Comparison of ENCODE assay signal across 7 mouse cellular contexts in the genomic region with DNA sequence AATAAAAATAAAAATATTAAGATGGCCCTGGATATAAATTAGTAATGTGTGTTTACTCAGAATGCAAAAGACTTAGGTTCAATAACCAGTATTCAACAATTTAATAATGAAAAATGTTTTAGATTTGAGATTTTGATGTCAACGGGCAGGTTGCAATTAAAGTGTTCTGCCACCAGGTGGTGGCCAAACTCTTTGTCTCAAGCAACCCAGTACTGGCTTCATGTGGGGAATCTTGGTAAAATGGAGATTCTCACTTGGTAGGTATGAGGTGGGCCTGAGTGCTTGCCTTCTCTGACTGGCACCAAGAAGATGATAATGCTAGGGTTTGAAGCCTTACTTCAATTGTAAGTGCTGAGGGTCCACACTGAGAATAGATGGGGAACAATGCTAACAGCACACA. TPM values are rescaled to one million over a fixed set of nuclear protein-coding genes. Genes with fewer than 3 reads are reported as not detected.
DNase-seq lines count a peak whose midpoint lies in the region; TF ChIP-seq lines count a peak whose summit lies in the region.

No protein-coding gene starts in this region.

- no peak overlapping the region for H3K9ac ChIP-seq in ES-Bruce4 (ENCODE audit: low read depth, poor library complexity, severe bottlenecking)

- no peaks in the 10 kb centered on the region for H3K27me3 ChIP-seq in ES-Bruce4 (ENCODE audit: control insufficient read depth, insufficient read depth, low read length, poor library complexity, severe bottlenecking)
- H3K27me3 ChIP-seq in limb, embryonic 10.5 days (ENCODE audit: low read depth, poor library complexity, severe bottlenecking), result peaks cover 41% of the 10 kb centered on the region

- TF ChIP-seq CTCF in ES-Bruce4 (IDR thresholded peaks at IDR 0.05; ENCODE audit: low read depth, low read length), result peak; percentile 12

- no peaks in the 10 kb centered on the region for H3K4me1 ChIP-seq in ES-Bruce4 (ENCODE audit: control insufficient read depth, insufficient read depth, low read length)
- H3K4me1 ChIP-seq in limb, embryonic 10.5 days, result peaks cover 11% of the 10 kb centered on the region

- peak; percentile 48 to 65 for DNase-seq in layer of hippocampus, postnatal 10 days (ENCODE audit: low spot score in 2 of 2)
- DNase-seq in layer of hippocampus, adult 9-10 months (ENCODE audit: low spot score), result no peak
- peak; percentile 22 for DNase-seq in adrenal gland, adult 2 months
- peak; percentile 21 for DNase-seq in embryo, embryonic 9.5 days (ENCODE audit: extremely low spot score)
- DNase-seq in limb, embryonic 10.5 days (ENCODE audit: low spot score), result peak; percentile 41
- DNase-seq in thymus, postnatal 4 days, result peak; percentile 54

- 8% methylated on average over 1 of the region's 1 CpGs for WGBS in limb, embryonic 10.5 days

- TF ChIP-seq POLR2A in ES-Bruce4 (IDR thresholded peaks at IDR 0.05; ENCODE audit: insufficient read depth, low read length), result no peak

- no peaks in the 10 kb centered on the region for H3K36me3 ChIP-seq in ES-Bruce4 (ENCODE audit: control insufficient read depth, insufficient read depth, low read length, poor library complexity, severe bottlenecking)
- H3K36me3 ChIP-seq in limb, embryonic 10.5 days, result no peaks in the 10 kb centered on the region

- H3K27ac ChIP-seq in ES-Bruce4 (ENCODE audit: insufficient read depth, low read length), result no peak overlapping the region
- no peak overlapping the region for H3K27ac ChIP-seq in limb, embryonic 10.5 days

- H3K4me3 ChIP-seq in ES-Bruce4 (ENCODE audit: low read depth, low read length), result no peak overlapping the region
- no peak overlapping the region for H3K4me3 ChIP-seq in limb, embryonic 10.5 days

- TF ChIP-seq EP300 in ES-Bruce4 (IDR thresholded peaks at IDR 0.05; ENCODE audit: insufficient read depth, low read depth, low read length), result no peak

- H3K9me3 ChIP-seq in ES-Bruce4 (replicated peaks; ENCODE audit: control insufficient read depth, insufficient read depth, low read length, poor library complexity, severe bottlenecking), result no peaks in the 10 kb centered on the region
- H3K9me3 ChIP-seq in limb, embryonic 10.5 days (replicated peaks), result no peaks in the 10 kb centered on the region

RNA-seq across cellular contexts. Expression of a gene that starts 4.8 kb away (rescaled TPM):
- total RNA-seq in layer of hippocampus, postnatal 10 days (2021), result 1 to 10 TPM; 5.2 to 6.9 TPM
- polyA plus RNA-seq in ES-Bruce4 (2011; ENCODE audit: insufficient read depth, insufficient read length, low read depth, missing spikeins), result not detected in 2 replicates
- not detected for total RNA-seq in adrenal gland, adult 2 months (2021)
- not detected in 2 replicates for polyA plus RNA-seq in adrenal gland, adult 2 months (2012; rRNA removed)
- polyA plus RNA-seq in limb, embryonic 10.5 days (2016; fragmentation: Nextera tagmentation; extraction: Ambion mirVana), result 0.15 TPM in 1 of 2 replicates, not detected in the other

RNA-seq across cellular contexts. Expression of a gene that starts 36.1 kb away (rescaled TPM):
- under 1 TPM; 0.27 to 0.31 TPM for total RNA-seq in layer of hippocampus, postnatal 10 days (2021)
- 0.27 TPM in 1 of 2 replicates, not detected in the other for polyA plus RNA-seq in ES-Bruce4 (2011; ENCODE audit: insufficient read depth, insufficient read length, low read depth, missing spikeins)
- total RNA-seq in adrenal gland, adult 2 months (2021), result not detected
- not detected in 2 replicates for polyA plus RNA-seq in adrenal gland, adult 2 months (2012; rRNA removed)
- polyA plus RNA-seq in limb, embryonic 10.5 days (2016; fragmentation: Nextera tagmentation; extraction: Ambion mirVana), result 0.05 TPM in 1 of 2 replicates, not detected in the other

RNA-seq across cellular contexts. Expression of a gene that starts 44.0 kb away (rescaled TPM):
- total RNA-seq in layer of hippocampus, postnatal 10 days (2021), result under 1 TPM; 0.60 to 0.94 TPM
- polyA plus RNA-seq in ES-Bruce4 (2011; ENCODE audit: insufficient read depth, insufficient read length, low read depth, missing spikeins), result 0.11 TPM in 1 of 2 replicates, not detected in the other
- total RNA-seq in adrenal gland, adult 2 months (2021), result not detected
- not detected in 2 replicates for polyA plus RNA-seq in adrenal gland, adult 2 months (2012; rRNA removed)
- not detected in 2 replicates for polyA plus RNA-seq in limb, embryonic 10.5 days (2016; fragmentation: Nextera tagmentation; extraction: Ambion mirVana)
